Mouse (Mus musculus): ENCODE results near the gene Ccl8.

DNA sequence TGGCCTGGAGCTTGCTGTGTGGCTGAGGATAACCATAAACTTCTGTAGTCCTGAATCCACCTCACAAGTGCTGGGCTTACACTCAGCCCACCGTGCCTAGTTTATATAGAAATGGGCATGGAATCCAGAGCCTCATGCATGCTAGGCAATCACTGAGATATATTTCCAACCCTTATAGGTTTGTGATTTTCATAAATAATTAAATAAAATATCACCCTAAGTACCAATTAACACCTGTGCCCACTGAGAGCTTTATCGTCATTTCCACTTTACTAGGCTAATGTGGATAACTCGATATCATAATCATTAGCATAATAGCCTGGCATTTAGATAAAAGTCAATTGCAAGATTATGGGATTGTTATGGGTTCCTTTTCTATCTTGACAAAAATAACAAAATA lies 30.6 kb upstream of the Ccl8 start:
- TF ChIP-seq CTCF (IDR thresholded peaks at IDR 0.05; ENCODE audit: low read depth): no peak
- no peak for TF ChIP-seq EP300 (IDR thresholded peaks at IDR 0.05; ENCODE audit: low read depth)
